Mouse (Mus musculus) frontal cortex, adult 2 months (tissue): ENCODE data around the gene Lrrc10b. TPM values are rescaled to one million over a fixed set of nuclear protein-coding genes. Genes with fewer than 3 reads are reported as not detected.

Experiments used
- DNase-seq, 2 experiments: peaks; one replicate each; pipeline ENCODE4 v3.0.0; 2022; ENCODE audit warnings: low spot score in 1 of 2; ENCODE audit errors: extremely low spot score in 1 of 2
- polyA plus RNA-seq: library from polyadenylated mRNA; depleted of rRNA; stranded (reverse); fragments of >200 nt; gene quantifications from 2 replicates; pipeline ENCODE4 v1.2.3, GENCODE M21; 2012; rRNA removed

The Lrrc10b gene
- 4.7 and 7.8 TPM in 2 replicates for polyA plus RNA-seq

GRCm38 (mm10) chr19:10456752-10457483 is at the start of gene Lrrc10b:
TSS of gene Lrrc10b (minus strand) at chr19:10457473.
- DNase-seq: peak in 1 of 2 experiments; percentile 67

GRCm38 (mm10) chr19:10502571-10502970 is 45.3 kb upstream of the Lrrc10b start:
- peak in 1 of 2 experiments; percentile 62 for DNase-seq

- DNase-seq: no peak
These were observed 43.3 kb upstream of the Lrrc10b start for GRCm38 (mm10) chr19:10500581-10500980.

GRCm38 (mm10) chr19:10497512-10498160 is 40.4 kb upstream of the Lrrc10b start:
- peak in 1 of 2 experiments; percentile 44 for DNase-seq

- no peak for DNase-seq
These were observed 39.7 kb upstream of the Lrrc10b start for GRCm38 (mm10) chr19:10496976-10497375.

- DNase-seq: no peak
These were observed 38.4 kb upstream of the Lrrc10b start for GRCm38 (mm10) chr19:10495670-10496069.

- peak in 1 of 2 experiments; percentile 81 for DNase-seq
These were observed 29.0 kb upstream of the Lrrc10b start for GRCm38 (mm10) chr19:10486264-10486738.

GRCm38 (mm10) chr19:10482703-10483102 is 25.4 kb upstream of the Lrrc10b start, which contains the start of gene Ppp1r32:
TSS of gene Ppp1r32 (minus strand) at chr19:10482928.
- DNase-seq: no peak

- DNase-seq: no peak
These were observed 22.3 kb upstream of the Lrrc10b start for GRCm38 (mm10) chr19:10479541-10479940.

- no peak for DNase-seq
These were observed 16.5 kb upstream of the Lrrc10b start for GRCm38 (mm10) chr19:10473779-10474178.

- DNase-seq: peak in 1 of 2 experiments; percentile 50
These were observed 15.7 kb upstream of the Lrrc10b start for GRCm38 (mm10) chr19:10472958-10473357.

- peak in 1 of 2 experiments; percentile 46 for DNase-seq
These were observed 11.9 kb upstream of the Lrrc10b start for GRCm38 (mm10) chr19:10469171-10469658.

- no peak for DNase-seq
These were observed 7.2 kb upstream of the Lrrc10b start for GRCm38 (mm10) chr19:10464427-10464826.

GRCm38 (mm10) chr19:10461584-10461983 is 4.3 kb upstream of the Lrrc10b start:
- no peak for DNase-seq

GRCm38 (mm10) chr19:10459907-10460306 is 2.6 kb upstream of the Lrrc10b start:
- peak in 1 of 2 experiments; percentile 52 for DNase-seq

- DNase-seq: peak in 1 of 2 experiments; percentile 76
These were observed 823 bp upstream of the Lrrc10b start for GRCm38 (mm10) chr19:10458096-10458495.

- no peak for DNase-seq
These were observed 169 bp upstream of the Lrrc10b start for GRCm38 (mm10) chr19:10457484-10457800.

GRCm38 (mm10) chr19:10455437-10455806 is 1.9 kb downstream of the Lrrc10b start:
- DNase-seq: no peak

- DNase-seq: no peak
These were observed 2.4 kb downstream of the Lrrc10b start for GRCm38 (mm10) chr19:10454718-10455436.

GRCm38 (mm10) chr19:10449708-10450107 is 7.6 kb downstream of the Lrrc10b start:
- peak; percentile 64 to 94 for DNase-seq

- DNase-seq: no peak
These were observed 8.1 kb downstream of the Lrrc10b start for GRCm38 (mm10) chr19:10449190-10449589.
